Mouse (Mus musculus): ENCODE results near the gene Gmpr.
"Not testable (repeated sequence)": the region's sequence is repeated elsewhere in the genome, so short reads cannot be mapped to it uniquely, and the experiment has no call there.

Gmpr gene

DNA sequence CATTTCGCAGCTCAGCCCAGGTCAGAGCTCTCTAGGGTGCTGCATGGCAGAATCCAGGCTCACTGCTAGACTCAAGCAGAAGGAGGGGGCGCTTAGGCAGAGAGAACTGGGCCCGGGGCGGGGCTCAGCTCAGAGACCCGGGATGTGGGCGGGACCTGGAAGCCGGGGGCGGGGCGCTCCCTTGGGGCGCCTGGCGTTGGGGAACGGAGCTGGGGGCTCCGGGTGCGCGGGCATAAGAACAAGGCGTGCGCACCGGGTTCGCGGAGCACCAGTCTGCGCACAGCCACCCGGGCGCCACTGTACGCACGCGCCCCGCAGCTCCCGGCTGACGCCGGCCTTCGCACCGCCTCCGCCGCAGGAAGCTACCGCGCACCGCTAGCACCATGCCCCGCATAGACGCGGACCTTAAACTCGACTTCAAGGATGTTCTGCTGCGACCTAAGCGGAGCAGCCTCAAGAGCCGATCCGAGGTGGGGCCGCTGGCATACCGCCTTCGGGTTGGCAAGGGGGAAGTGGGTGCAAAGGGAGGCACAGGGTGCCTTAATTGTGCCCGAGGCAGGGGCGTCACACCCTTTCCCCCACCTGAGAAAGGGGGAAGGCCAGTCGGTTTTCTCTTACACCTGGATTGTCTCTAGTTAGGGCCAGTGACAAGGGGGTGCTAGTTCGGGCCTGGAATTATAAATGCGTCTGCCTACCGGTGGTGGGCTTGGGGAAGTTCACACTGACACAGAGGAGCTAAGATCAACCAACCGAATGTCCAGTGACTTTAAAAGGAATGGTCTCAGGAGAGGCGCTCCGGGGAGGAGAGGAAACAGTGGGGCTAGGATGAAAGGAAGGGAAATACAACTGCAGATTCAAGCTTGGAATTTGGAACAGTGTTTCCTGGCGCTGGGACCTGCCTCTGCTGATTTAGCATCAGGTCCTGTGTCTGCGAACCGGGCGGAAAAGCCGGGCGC lies at the start of gene Gmpr:
Gmpr (plus strand) TSS at position 171 of the 956 bp plus-strand sequence.
- DNase-seq (ENCODE audit: extremely low read depth, low read depth, low spot score): no peak

DNA sequence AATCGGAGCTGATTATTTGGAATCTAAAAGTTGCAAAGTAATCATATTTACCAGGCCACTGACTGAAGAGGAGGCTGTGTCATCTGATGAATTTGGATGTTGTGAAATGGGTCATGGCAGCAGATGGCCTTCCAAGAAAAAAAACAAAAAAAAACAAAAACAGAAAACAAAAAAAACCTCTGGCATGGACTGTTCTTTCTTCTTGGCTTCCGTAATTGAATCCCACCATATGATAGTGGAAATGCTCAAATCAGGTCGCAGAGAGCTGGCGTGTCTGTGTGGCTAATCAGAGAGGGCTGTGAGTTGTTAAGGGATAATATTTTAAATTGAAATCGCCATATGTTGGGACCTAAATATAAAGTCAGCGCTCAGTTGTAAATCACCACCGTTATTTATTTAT lies 49.8 kb upstream of the Gmpr start:
- no peak for DNase-seq (ENCODE audit: extremely low read depth, low read depth, low spot score)

GRCm38 (mm10) chr13:45460177-45460576 lies 47.1 kb upstream of the Gmpr start:
- no peak for DNase-seq (ENCODE audit: extremely low read depth, low read depth, low spot score)

- no peak for DNase-seq (ENCODE audit: extremely low read depth, low read depth, low spot score)
Measured at GRCm38 (mm10) chr13:45461370-45461958, 45.8 kb upstream of the Gmpr start.

- DNase-seq (ENCODE audit: extremely low read depth, low read depth, low spot score): no peak
Measured at GRCm38 (mm10) chr13:45465616-45466015, 41.6 kb upstream of the Gmpr start.

GRCm38 (mm10) chr13:45466031-45466519 lies 41.2 kb upstream of the Gmpr start:
- DNase-seq (ENCODE audit: extremely low read depth, low read depth, low spot score): no peak

GRCm38 (mm10) chr13:45468751-45469150 lies 38.5 kb upstream of the Gmpr start:
- no peak for DNase-seq (ENCODE audit: extremely low read depth, low read depth, low spot score)

GRCm38 (mm10) chr13:45469481-45470301 lies 37.6 kb upstream of the Gmpr start:
- DNase-seq (ENCODE audit: extremely low read depth, low read depth, low spot score): no peak

DNA sequence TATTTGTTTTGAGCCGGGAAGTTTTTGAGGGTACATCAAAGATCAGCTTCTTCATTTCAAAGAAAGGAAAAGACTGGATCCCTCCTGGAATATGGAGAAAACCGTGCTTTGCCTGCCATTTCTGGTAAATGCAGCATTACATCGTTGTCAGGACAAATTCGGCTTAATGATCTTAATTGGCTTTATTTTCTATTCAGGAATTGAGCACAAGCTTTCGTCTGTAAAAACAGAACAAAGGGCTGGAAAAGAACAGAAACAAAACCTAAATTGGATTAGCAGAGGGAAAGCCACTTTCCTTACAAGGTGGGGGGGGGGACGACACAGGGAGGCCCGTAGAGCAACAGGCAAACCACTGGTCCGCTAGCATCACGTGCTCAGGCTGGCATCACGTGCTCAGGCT lies 33.9 kb upstream of the Gmpr start:
- DNase-seq (ENCODE audit: extremely low read depth, low read depth, low spot score): no peak

DNA sequence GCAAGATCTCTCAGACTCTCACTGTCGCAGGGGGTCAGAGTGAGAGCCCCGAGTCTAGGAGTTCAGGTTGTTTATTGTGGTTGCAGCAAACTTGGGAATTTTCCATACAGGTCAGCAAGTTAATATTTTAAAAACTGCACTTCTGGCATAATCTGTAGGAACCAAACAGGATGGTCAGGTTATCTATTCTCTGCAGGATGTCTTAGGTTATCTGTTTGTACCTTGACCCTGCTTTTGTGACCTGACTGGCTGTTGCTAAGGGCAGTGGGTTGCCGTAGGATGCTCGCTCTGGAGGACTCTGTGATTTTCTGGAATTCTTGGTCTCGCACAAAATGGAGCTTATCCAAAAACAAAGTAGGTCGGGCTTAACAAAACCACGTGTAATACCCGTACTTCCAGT lies 31.9 kb upstream of the Gmpr start:
- DNase-seq (ENCODE audit: extremely low read depth, low read depth, low spot score): no peak

DNA sequence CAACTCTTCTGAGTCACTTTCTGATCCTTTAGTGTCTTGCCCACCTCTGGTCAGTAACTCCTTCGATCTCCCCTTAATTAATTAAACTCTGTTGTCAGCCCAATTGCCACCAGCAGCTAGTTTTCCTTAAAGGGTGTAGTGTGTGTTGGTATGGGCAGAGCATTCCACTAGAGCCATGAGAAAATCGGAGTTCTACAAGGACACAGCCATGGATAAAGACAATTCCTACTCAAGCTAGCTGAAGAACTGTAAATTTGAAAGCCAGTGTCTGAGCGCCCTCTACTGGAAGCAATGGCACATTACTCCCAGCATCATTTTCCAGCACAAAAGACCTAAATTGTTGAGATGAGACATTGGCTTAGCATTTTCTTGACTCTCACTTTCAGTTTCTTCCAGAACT lies 30.1 kb upstream of the Gmpr start:
- DNase-seq (ENCODE audit: extremely low read depth, low read depth, low spot score): no peak

DNA sequence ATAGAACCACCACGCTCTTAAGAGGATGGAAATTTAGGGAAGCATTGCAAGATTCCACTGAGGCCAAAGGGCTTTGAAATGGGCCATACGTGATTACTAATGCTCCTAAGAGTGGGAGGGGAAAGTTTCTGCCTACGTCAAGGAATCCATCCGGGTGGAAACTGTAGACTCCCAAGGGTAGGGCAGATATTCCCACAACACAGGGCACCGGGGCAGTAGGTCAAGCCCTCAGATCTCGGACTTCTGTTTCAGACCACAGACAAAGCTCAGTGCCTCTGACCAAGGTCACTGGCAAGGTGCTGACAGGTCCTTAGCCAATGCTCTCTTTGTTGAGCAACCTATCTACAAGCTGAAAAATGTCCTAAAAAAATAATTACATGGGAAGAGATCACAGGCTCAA lies 27.3 kb upstream of the Gmpr start:
- no peak for DNase-seq (ENCODE audit: extremely low read depth, low read depth, low spot score)

DNA sequence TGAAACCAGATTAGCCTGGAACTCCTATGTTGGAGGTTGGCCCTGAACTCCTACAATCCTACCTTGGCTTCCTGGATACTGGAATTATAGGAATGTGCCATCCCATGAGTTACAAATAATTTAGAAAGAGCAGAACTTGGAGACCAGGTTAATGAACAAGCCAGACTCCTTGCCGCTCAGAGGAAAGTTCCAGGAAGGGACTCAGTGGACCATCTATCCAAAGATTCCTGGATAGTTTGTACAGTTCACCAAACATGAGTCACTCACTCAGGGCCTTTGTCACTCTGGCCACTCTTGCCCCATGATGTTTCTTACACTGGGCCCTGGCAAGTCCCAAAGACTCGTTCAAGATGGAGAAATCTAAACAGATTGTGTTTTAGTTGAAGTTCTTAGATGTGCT lies 24.0 kb upstream of the Gmpr start:
- DNase-seq (ENCODE audit: extremely low read depth, low read depth, low spot score): no peak

- DNase-seq (ENCODE audit: extremely low read depth, low read depth, low spot score): not testable (repeated sequence)
Measured at GRCm38 (mm10) chr13:45483949-45484348, 23.3 kb upstream of the Gmpr start.

DNA sequence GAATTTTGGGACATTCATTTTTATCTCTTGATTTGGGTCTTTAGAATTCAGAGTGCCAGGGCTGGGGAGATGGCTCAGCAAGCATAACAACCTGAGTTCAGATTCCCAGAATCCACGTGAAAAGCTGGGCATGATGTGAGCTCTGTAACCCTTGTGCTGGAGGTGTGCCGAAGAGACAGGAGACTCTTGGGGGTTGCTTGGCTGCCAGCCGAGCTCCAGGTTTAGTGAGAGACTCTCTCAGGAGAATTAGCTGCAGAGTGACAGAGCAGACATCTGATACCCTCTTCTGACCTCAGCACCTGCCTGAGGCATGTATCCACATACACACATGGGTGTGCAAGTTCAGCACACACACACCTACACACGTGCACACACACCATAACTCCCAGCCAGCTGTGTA lies 21.6 kb upstream of the Gmpr start:
- DNase-seq (ENCODE audit: extremely low read depth, low read depth, low spot score): no peak

- no peak for DNase-seq (ENCODE audit: extremely low read depth, low read depth, low spot score)
Measured at GRCm38 (mm10) chr13:45486598-45486997, 20.6 kb upstream of the Gmpr start.

DNA sequence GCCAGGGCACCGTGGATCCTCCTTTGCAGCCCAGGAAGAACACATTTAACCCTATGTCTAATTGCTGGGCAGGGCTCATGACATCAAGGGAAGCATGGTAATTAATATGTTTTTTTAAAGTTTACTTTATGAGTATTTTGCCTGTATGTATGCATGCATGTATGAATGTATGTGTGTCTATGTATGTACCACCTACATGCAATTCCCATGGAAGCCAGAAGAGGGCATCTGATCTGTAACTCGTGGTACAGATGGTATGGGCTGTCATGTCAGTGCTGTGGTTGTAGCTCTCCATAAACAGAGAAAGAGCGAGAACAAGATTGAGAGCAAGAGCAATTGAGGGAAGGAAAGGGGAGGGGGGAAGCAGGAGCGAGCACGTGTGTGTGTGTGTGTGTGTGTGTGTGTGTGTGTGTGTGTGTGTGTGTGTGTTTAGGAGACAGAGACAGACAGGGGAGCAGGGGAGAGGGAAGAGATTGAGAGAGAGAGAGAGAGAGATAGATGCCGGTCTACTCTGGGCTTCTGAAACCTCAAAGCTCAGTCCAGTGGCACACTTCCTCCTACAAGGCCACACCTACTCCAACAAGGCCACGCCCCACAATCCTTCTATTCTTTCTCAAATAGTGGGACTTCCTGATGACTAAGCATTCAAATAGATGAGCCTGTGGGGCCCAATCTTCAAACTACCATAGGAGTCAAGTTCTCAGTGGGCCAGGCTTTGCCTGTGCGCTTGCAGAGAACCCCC lies 15.1 kb upstream of the Gmpr start:
- no peak for DNase-seq (ENCODE audit: extremely low read depth, low read depth, low spot score)

DNA sequence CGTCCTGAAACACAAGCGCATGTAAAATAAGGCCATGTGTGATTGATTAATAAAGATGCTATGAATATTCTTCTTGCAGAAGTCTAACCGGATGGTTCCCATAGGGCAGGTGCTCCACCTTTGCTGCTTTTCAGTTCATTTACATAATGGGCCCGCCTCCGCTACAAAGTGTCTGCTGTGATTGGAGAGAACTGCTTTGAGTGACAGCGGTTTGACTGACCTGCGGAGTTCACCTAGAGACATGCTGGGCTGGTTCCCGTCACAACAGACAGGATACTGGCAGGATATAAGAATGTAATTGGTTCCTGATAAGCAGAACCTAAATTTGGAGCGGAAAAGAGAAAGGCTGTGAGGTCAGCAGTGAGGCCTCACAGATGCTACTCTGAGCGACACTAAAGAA lies 13.4 kb upstream of the Gmpr start:
- no peak for DNase-seq (ENCODE audit: extremely low read depth, low read depth, low spot score)

DNA sequence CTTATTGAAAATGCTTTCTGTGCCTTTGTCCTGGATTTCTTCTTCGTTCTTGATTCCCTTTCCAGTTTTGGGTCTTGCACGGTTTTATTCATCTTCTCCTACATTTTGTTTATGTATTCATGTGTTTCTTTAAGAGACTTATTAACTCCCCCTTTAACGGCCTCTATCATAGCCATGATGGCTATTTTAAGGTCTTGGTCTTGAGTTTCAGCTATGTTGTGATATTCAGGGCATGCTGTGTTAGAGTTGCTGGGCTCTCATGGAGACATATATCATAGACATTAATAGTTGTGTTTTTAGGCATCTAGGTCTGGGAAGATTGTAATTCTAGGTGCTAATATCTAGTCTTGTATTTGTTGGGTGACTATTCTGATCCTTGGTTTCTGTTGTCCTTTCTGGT lies 8.6 kb upstream of the Gmpr start:
- no peak for DNase-seq (ENCODE audit: extremely low read depth, low read depth, low spot score)

- DNase-seq (ENCODE audit: extremely low read depth, low read depth, low spot score): no peak
Measured at GRCm38 (mm10) chr13:45499391-45499790, 7.9 kb upstream of the Gmpr start.

GRCm38 (mm10) chr13:45499906-45500305 lies 7.3 kb upstream of the Gmpr start:
- DNase-seq (ENCODE audit: extremely low read depth, low read depth, low spot score): no peak
